Mouse (Mus musculus) liver, embryonic 11.5 days (tissue): ENCODE results near the gene Stx8. TPM values are rescaled to one million over a fixed set of nuclear protein-coding genes. Genes with fewer than 3 reads are reported as not detected.

Experiments used
- ATAC-seq: fragments of 200-750 bp; cut with Nextera tagmentation; replicated peaks from 2 replicates; pipeline ENCODE4 v1.8.0; 2017; ENCODE audit warnings: moderate number of reproducible peaks, mild to moderate bottlenecking, moderate TSS enrichment, moderate library complexity; ENCODE audit not compliant: low FRiP score
- DNase-seq: peaks from one replicate; pipeline ENCODE4 v3.0.0-alpha.2; 2017; ENCODE audit warnings: low spot score
- H3K27ac ChIP-seq: fragments of 300-500 bp; sonication (generic); 2 replicates; pipeline ENCODE4 v1.5.1; 2014; ENCODE audit warnings: mild to moderate bottlenecking, low read depth, low read length, control low read depth
- H3K27me3 ChIP-seq: fragments of 300-500 bp; sonication (generic); replicated peaks from 2 replicates; pipeline ENCODE4 v1.6.1; 2014; ENCODE audit warnings: low read length, mixed read lengths; ENCODE audit not compliant: control insufficient read depth, insufficient read depth
- H3K36me3 ChIP-seq: fragments of 300-500 bp; sonication (generic); 2 replicates; pipeline ENCODE4 v1.6.1; 2014; ENCODE audit warnings: mild to moderate bottlenecking, low read length, moderate library complexity, mixed read lengths; ENCODE audit not compliant: control insufficient read depth, insufficient read depth
- H3K4me1 ChIP-seq: fragments of 300-500 bp; sonication (generic); replicated peaks from 2 replicates; pipeline ENCODE4 v1.6.1; 2014; ENCODE audit warnings: low read length, mixed read lengths; ENCODE audit not compliant: control insufficient read depth, insufficient read depth
- H3K4me2 ChIP-seq: fragments of 300-500 bp; sonication (generic); 2 replicates; pipeline ENCODE4 v1.6.1; 2014; ENCODE audit warnings: mild to moderate bottlenecking, control low read depth, moderate library complexity
- H3K4me3 ChIP-seq: fragments of 300-500 bp; sonication (generic); 2 replicates; pipeline ENCODE4 v1.5.1; 2014; ENCODE audit warnings: low read depth, low read length, control low read depth
- H3K9ac ChIP-seq: fragments of 300-500 bp; sonication (generic); 2 replicates; pipeline ENCODE4 v1.6.1; 2014; ENCODE audit warnings: low read depth, low read length, control low read depth
- H3K9me3 ChIP-seq: fragments of 300-500 bp; sonication (generic); 2 replicates; pipeline ENCODE4 v1.6.1; 2016; ENCODE audit warnings: low read length, inconsistent platforms, mixed read lengths; ENCODE audit not compliant: control insufficient read depth
- WGBS: fragments of 180-500 bp; shearing (Covaris S2); extraction: QIAGEN DNeasy Blood & Tissue Kit; methylation state at CpG from one replicate; pipeline ENCODE4 v1.1.7; 2014; 5-methylcytosine and 5-hydroxymethylcytosine counted together
- polyA plus RNA-seq: library from polyadenylated mRNA; unstranded; fragments of >200 nt; fragmentation: Nextera tagmentation; extraction: Ambion mirVana; gene quantifications from 2 replicates; pipeline ENCODE4 v1.2.1, GENCODE M21; 2014

Stx8 gene
- polyA plus RNA-seq, 1 experiment from 2014 or later, result 45.8 TPM

GRCm38 (mm10) chr11:68172648-68173045, 206.7 kb downstream of the Stx8 start:
- Histone ChIP-seq H3K27ac (no peak overlapping the region), H3K4me1 (0 out of 2 replicates have a peak, but pooled peaks cover 3% of the 10 kb centered on the region), H3K9ac (no peak overlapping the region), H3K4me2 (no peak overlapping the region), H3K9me3 (no peaks in the 10 kb centered on the region), H3K27me3 (no peaks in the 10 kb centered on the region), H3K36me3 (no peaks in the 10 kb centered on the region), H3K4me3 (no peak overlapping the region)
- ATAC-seq (no peak), DNase-seq (no peak)
- WGBS, result 80% methylated on average over 4 of the region's 4 CpGs

- 58% methylated on average over 4 of the region's 4 CpGs for WGBS
- no peaks in the 10 kb centered on the region for H3K9me3 ChIP-seq
- H3K27me3 ChIP-seq, result no peaks in the 10 kb centered on the region
- H3K4me1 ChIP-seq, result 0 out of 2 replicates have a peak, but pooled peaks cover 3% of the 10 kb centered on the region
- H3K36me3 ChIP-seq, result no peaks in the 10 kb centered on the region
- DNase-seq, result no peak
- H3K4me3 ChIP-seq, result no peak overlapping the region
- no peak overlapping the region for H3K4me2 ChIP-seq
- H3K27ac ChIP-seq, result no peak overlapping the region
- no peak overlapping the region for H3K9ac ChIP-seq
- ATAC-seq, result no peak
Observed at GRCm38 (mm10) chr11:68176550-68176949, 210.6 kb downstream of the Stx8 start.

GRCm38 (mm10) chr11:68177415-68177814, 211.4 kb downstream of the Stx8 start:
- ATAC-seq (no peak), DNase-seq (no peak)
- 76% methylated on average over 7 of the region's 7 CpGs for WGBS
- Histone ChIP-seq H3K4me3 (no peak overlapping the region), H3K27ac (no peak overlapping the region), H3K9ac (no peak overlapping the region), H3K4me2 (no peak overlapping the region), H3K36me3 (no peaks in the 10 kb centered on the region), H3K27me3 (no peaks in the 10 kb centered on the region), H3K9me3 (no peaks in the 10 kb centered on the region), H3K4me1 (0 out of 2 replicates have a peak, but pooled peaks cover 3% of the 10 kb centered on the region)

DNA sequence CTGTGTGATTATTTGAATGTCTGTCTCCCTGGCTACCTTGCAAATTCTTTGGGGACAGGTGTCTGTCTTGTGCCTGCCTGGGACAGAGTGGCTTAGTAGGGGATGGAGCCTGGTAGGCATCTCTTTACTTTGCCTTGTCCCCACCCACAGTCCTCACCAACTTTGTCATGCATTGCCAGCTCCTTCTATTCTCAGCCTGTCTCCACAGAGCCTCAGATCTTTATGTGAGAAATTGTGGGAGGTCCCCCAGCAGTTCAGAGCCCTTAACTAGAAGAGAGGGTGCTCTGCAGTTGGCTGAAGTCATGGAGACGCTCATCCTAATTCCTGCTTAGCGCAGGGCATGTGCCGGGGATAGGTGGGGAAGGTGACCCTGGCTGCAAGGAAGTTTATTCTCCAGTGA, 219.7 kb downstream of the Stx8 start:
- H3K27me3 ChIP-seq, result no peaks in the 10 kb centered on the region
- 91% methylated on average over 3 of the region's 3 CpGs for WGBS
- H3K4me3 ChIP-seq, result no peak overlapping the region
- H3K9ac ChIP-seq, result no peak overlapping the region
- H3K36me3 ChIP-seq, result no peaks in the 10 kb centered on the region
- ATAC-seq (no peak), DNase-seq (no peak)
- no peak overlapping the region for H3K27ac ChIP-seq
- no peaks in the 10 kb centered on the region for H3K4me1 ChIP-seq
- H3K9me3 ChIP-seq, result no peaks in the 10 kb centered on the region
- H3K4me2 ChIP-seq, result no peak overlapping the region

DNA sequence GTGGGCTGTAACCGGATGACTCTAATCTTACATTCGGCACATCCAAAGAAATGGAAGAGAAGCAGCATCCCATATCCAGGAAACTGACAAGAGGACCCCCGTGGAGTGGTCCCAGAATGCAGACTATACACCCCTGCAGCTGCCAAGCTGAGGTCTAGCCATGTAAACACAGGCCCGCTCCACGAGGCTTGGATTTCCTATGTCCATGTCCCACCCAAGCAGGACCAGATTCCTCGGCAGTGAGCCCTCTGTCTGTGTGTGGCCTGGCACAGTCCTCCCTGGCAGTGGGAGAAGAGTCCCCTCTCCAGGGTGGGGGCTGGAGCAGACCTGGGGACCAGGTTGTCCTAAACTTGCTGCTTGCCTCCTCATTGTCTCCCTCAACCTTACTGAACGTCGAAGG, 221.2 kb downstream of the Stx8 start:
- Histone ChIP-seq H3K9me3 (no peaks in the 10 kb centered on the region), H3K9ac (no peak overlapping the region), H3K4me2 (no peak overlapping the region), H3K4me3 (no peak overlapping the region), H3K27ac (no peak overlapping the region), H3K36me3 (no peaks in the 10 kb centered on the region), H3K27me3 (no peaks in the 10 kb centered on the region), H3K4me1 (no peaks in the 10 kb centered on the region)
- ATAC-seq, result no peak
- WGBS, result 79% methylated on average over 8 of the region's 8 CpGs
- no peak for DNase-seq

GRCm38 (mm10) chr11:68188695-68189201, 222.8 kb downstream of the Stx8 start:
- no peaks in the 10 kb centered on the region for H3K36me3 ChIP-seq
- H3K9ac ChIP-seq, result no peak overlapping the region
- H3K27me3 ChIP-seq, result no peaks in the 10 kb centered on the region
- DNase-seq (no peak), ATAC-seq (no peak)
- no peak overlapping the region for H3K4me3 ChIP-seq
- H3K4me2 ChIP-seq, result no peak overlapping the region
- 57% methylated on average over 12 of the region's 12 CpGs for WGBS
- H3K9me3 ChIP-seq, result no peaks in the 10 kb centered on the region
- H3K27ac ChIP-seq, result no peak overlapping the region
- no peaks in the 10 kb centered on the region for H3K4me1 ChIP-seq

DNA sequence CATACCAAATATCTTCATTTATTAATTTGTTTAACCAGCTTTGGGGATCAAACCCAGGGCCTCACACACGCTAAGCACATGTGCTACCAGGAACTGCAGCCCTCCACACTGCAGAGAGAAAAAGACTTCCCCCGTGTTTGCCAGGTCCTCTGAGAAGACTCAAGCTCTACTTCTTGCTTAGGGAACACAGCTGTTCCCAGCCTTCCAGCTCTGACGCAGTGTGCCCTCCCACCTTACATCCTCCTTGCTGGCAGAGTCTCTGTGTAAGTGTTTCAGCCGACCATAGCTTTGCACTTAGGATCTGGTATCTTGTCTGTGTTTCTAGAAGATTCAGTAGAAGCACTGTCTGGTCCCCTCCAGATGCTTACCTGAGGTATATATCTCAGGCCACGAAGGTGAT, 224.9 kb downstream of the Stx8 start:
- Histone ChIP-seq H3K9ac (no peak overlapping the region), H3K4me2 (no peak overlapping the region), H3K4me1 (0 out of 2 replicates have a peak, but pooled peaks cover 2% of the 10 kb centered on the region), H3K4me3 (no peak overlapping the region), H3K27ac (no peak overlapping the region), H3K9me3 (no peaks in the 10 kb centered on the region), H3K27me3 (no peaks in the 10 kb centered on the region), H3K36me3 (no peaks in the 10 kb centered on the region)
- DNase-seq, result no peak
- WGBS, result 83% methylated on average over 5 of the region's 5 CpGs
- ATAC-seq, result no peak

DNA sequence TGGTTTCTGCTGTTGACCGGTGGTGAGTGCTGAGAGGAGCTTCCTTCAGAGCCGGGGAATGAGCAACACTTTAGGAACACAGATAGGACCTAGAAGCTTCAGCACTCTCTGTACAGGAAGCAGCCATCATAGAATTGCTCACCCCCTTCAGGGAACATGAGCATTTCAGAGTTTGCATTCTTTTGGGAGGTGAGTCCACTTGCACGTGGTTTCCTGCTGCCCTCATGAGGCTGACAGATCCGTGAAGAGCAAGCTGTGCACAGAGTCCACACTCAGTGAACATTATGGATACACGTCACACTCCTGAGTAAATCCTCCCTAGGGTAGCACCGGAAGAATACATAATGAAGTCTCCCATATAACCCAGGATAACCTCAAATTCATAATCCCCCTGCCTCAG, 229.2 kb downstream of the Stx8 start:
- WGBS, result 62% methylated on average over 6 of the region's 6 CpGs
- Histone ChIP-seq H3K9me3 (no peaks in the 10 kb centered on the region), H3K9ac (no peak overlapping the region), H3K36me3 (no peaks in the 10 kb centered on the region), H3K4me2 (no peak overlapping the region), H3K27ac (no peak overlapping the region), H3K27me3 (no peaks in the 10 kb centered on the region), H3K4me1 (0 out of 2 replicates have a peak, but pooled peaks cover 3% of the 10 kb centered on the region), H3K4me3 (no peak overlapping the region)
- no peak for ATAC-seq
- DNase-seq, result no peak

DNA sequence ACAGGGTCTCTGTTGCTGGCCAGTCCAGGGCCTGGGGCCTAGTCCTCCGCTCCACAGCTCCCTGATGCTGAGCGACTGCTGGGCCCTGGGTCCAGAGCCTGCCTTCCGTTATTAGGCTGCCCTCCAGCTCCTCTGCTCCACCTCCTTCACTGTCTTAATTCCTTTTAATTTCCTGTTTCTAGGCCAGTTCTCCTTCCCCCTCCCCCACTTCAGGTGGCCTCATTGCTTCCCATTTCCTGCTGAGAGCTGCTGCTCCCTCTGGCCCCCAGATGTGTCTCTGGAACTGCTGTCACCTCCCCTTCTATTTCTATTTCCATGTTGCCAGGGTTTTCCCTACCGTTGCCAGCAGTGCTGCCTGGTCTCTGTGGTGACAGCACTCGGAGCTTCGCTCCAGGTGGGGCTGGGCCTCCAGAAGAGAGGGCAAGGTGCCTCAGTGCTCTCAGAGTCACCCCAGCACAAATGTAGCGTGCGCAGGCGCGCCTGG, 229.7 kb downstream of the Stx8 start:
- 67% methylated on average over 10 of the region's 10 CpGs for WGBS
- Histone ChIP-seq H3K36me3 (no peaks in the 10 kb centered on the region), H3K4me1 (0 out of 2 replicates have a peak, but pooled peaks cover 3% of the 10 kb centered on the region), H3K9me3 (no peaks in the 10 kb centered on the region), H3K9ac (no peak overlapping the region), H3K27ac (no peak overlapping the region; the same call in 1 of the 2 replicates), H3K4me3 (no peak overlapping the region), H3K27me3 (no peaks in the 10 kb centered on the region), H3K4me2 (no peak overlapping the region)
- ATAC-seq, result no peak
- DNase-seq, result no peak
